Mouse (Mus musculus) spleen, adult 2 months (tissue): ENCODE results near the gene Cdh23. TPM values are rescaled to one million over a fixed set of nuclear protein-coding genes. Genes with fewer than 3 reads are reported as not detected.

Experiments used
- DNase-seq, 2 experiments: peaks; one replicate each; pipeline versions ENCODE4 v3.0.0 to v3.0.0-alpha.2; 2012 to 2021; ENCODE audit warnings: low spot score in 2 of 2, low read depth in 1 of 2
- H3K27ac ChIP-seq: fragments of 200-500 bp; 2 replicates; pipeline ENCODE4 v1.5.1; 2012; ENCODE audit warnings: low read length, inconsistent platforms; ENCODE audit not compliant: insufficient read depth
- H3K27me3 ChIP-seq: fragments of 200-500 bp; 2 replicates; pipeline ENCODE4 v1.6.1; 2012; ENCODE audit warnings: mild to moderate bottlenecking, moderate library complexity, low read length, inconsistent platforms; ENCODE audit not compliant: control insufficient read depth, insufficient read depth
- H3K36me3 ChIP-seq: fragments of 200-500 bp; 2 replicates; pipeline ENCODE4 v1.6.1; 2012; ENCODE audit warnings: mild to moderate bottlenecking, low read length, inconsistent platforms; ENCODE audit not compliant: control insufficient read depth, insufficient read depth
- H3K4me1 ChIP-seq: fragments of 200-500 bp; 2 replicates; pipeline ENCODE4 v1.6.1; 2011; ENCODE audit warnings: inconsistent platforms; ENCODE audit not compliant: control insufficient read depth, insufficient read depth, insufficient read length
- H3K4me3 ChIP-seq: fragments of 200-500 bp; 2 replicates; pipeline ENCODE4 v1.5.1; 2011; ENCODE audit warnings: mild to moderate bottlenecking, inconsistent platforms; ENCODE audit not compliant: insufficient read depth, insufficient read length; ENCODE audit errors: extremely low read depth
- CTCF ChIP-seq: fragments of 200-500 bp; IDR thresholded peaks from 2 replicates; pipeline ENCODE4 v1.5.1; 2011; ENCODE audit warnings: mild to moderate bottlenecking, inconsistent platforms; ENCODE audit not compliant: insufficient read depth, insufficient read length, insufficient replicate concordance; ENCODE audit errors: extremely low read depth
- POLR2A ChIP-seq: fragments of 200-500 bp; IDR thresholded peaks from 2 replicates; pipeline ENCODE4 v1.6.1; 2011; ENCODE audit warnings: low read depth, low read length, inconsistent platforms
- WGBS: fragments of 180-500 bp; shearing (Covaris S2); methylation state at CpG from one replicate; pipeline ENCODE4 v1.1.7; 2018; 5-methylcytosine and 5-hydroxymethylcytosine counted together
- polyA plus RNA-seq: library from polyadenylated mRNA; depleted of rRNA; stranded (reverse); fragments of >200 nt; gene quantifications from 2 replicates; pipeline ENCODE4 v1.2.3, GENCODE M21; 2012

Cdh23 gene
- polyA plus RNA-seq, 1 experiment: 2.7 TPM

- H3K36me3 ChIP-seq: peaks cover 4% of the 10 kb centered on the region; the same call in 1 of the 2 replicates
- H3K4me3 ChIP-seq: no peak overlapping the region
- 36% methylated on average over 8 of the region's 9 CpGs for WGBS
- peaks cover 30% of the 10 kb centered on the region; the same call in 1 of the 2 replicates for H3K4me1 ChIP-seq
- H3K27ac ChIP-seq: no peak overlapping the region
- TF ChIP-seq POLR2A (no peak), CTCF (no peak)
- no peak for DNase-seq
- H3K27me3 ChIP-seq: no peaks in the 10 kb centered on the region
Observed at GRCm38 (mm10) chr10:60737886-60738640, 41.8 kb upstream of the Cdh23 start.

DNA sequence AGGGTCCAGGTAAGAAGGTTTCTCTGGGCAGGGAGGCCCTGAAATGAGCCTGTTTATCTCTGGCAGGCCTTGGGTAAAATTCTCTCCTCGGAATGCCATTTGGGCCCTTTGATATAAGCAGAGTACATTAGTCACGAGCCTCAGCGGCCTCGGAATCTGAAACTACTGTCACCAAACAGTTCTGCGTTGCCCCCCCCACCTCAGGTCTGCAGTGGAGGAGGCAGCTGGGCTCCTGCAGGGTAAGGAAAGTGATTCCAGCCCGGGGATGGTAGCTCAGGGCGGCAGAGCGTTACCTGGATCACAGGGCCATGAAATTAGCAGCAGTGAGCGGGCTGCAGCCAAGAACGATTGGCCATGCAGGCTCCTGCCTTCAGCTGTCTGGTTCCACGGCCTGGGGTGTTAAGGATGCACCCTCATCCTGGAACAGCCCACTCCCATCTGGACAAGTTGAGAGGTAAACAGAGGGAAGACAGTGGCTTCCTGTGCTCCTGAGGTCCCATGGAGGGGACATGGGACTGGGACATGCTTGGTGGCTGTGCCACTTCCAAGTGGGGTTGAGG lies 41.0 kb upstream of the Cdh23 start:
- TF ChIP-seq POLR2A: no peak
- TF ChIP-seq CTCF: no peak
- Histone ChIP-seq H3K36me3 (peaks cover 4% of the 10 kb centered on the region; the same call in 1 of the 2 replicates), H3K4me1 (peaks cover 30% of the 10 kb centered on the region; the same call in 1 of the 2 replicates), H3K4me3 (no peak overlapping the region), H3K27me3 (no peaks in the 10 kb centered on the region), H3K27ac (no peak overlapping the region)
- no peak for DNase-seq
- 86% methylated on average over 11 of the region's 11 CpGs for WGBS

- Histone ChIP-seq H3K27ac (no peak overlapping the region), H3K27me3 (no peaks in the 10 kb centered on the region), H3K4me3 (no peak overlapping the region), H3K36me3 (peaks cover 4% of the 10 kb centered on the region; the same call in 1 of the 2 replicates), H3K4me1 (peaks cover 22% of the 10 kb centered on the region; the same call in 1 of the 2 replicates)
- no peak for DNase-seq
- TF ChIP-seq POLR2A (no peak), CTCF (no peak)
- 100% methylated on average over 1 of the region's 1 CpGs for WGBS
Observed at GRCm38 (mm10) chr10:60735737-60736136, 39.4 kb upstream of the Cdh23 start.

DNA sequence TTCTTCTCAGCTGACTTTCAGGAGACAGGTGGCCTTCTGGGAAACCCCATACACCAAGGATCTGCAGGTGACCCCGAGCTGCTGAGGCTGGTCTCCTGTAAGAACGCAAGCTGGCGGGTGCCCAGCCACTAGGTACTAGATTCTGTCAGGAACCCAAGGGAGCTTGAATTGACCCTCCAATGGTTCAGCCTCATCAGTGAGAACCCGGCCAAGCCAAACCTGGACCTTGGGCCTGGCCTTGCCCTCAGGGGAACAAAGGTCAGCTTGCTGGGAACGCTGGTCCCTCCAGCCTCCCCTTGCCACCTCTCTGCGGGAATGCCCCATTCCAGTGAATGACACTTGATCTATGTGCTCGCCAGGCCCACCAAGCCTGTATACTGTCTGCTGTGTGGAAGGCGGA lies 37.2 kb upstream of the Cdh23 start:
- peaks cover 5% of the 10 kb centered on the region; the same call in 1 of the 2 replicates for H3K4me1 ChIP-seq
- TF ChIP-seq POLR2A (no peak), CTCF (no peak)
- no peak overlapping the region for H3K27ac ChIP-seq
- H3K27me3 ChIP-seq: no peaks in the 10 kb centered on the region
- WGBS: 88% methylated on average over 8 of the region's 8 CpGs
- no peak for DNase-seq
- peaks cover 5% of the 10 kb centered on the region for H3K36me3 ChIP-seq
- H3K4me3 ChIP-seq: no peak overlapping the region

DNA sequence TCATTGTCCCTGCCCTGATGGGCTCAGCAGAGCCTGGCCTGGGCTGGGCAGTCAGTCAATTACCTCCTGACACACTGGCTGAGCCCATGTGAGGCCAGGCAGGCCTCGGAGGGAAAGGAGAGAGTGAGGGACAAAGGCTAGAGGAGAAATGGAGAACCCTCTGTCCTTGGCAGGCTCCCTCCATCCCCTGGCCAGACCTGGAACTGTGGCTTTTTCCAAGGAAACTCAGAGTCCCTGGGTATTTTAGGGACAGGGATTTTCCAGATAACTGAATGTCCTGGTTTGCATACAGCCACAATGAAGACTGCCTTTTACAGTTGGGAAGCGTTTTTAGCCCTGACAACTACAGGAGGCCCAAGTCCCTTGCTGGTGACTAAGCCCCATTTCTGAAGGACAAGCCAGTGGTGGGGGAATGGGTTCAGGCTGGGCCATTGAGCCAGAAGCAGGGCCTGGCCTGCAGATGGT lies 36.1 kb upstream of the Cdh23 start:
- 84% methylated on average over 2 of the region's 2 CpGs for WGBS
- TF ChIP-seq POLR2A (no peak), CTCF (no peak)

DNA sequence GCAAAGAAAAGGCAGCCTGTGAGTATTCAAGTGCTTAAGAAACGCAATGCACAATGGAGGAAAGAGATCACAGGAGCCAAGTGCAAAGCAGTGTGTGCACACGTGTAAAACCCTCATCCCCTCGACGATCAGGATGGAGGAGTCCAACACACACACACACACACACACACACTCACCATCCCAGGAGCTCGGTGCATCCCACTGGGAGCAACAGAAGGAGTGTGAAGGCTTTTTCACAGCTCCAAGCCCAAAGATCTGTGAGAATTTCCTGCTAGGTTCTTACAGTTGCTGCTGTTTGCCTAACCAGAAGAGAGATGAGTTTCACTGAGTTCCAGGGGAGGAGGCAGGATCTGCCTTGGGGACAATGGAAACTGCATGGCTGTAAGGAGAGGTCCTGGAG lies 35.5 kb upstream of the Cdh23 start:
- H3K4me1 ChIP-seq: no peaks in the 10 kb centered on the region
- no peak for DNase-seq
- TF ChIP-seq POLR2A (no peak), CTCF (no peak)
- H3K4me3 ChIP-seq: no peak overlapping the region
- no peaks in the 10 kb centered on the region for H3K27me3 ChIP-seq
- no peak overlapping the region for H3K27ac ChIP-seq
- WGBS: 82% methylated on average over 5 of the region's 5 CpGs
- H3K36me3 ChIP-seq: peaks cover 5% of the 10 kb centered on the region

More for the DNA sequence above, 36.1 kb upstream of the Cdh23 start:
- Histone ChIP-seq H3K36me3 (peaks cover 6% of the 10 kb centered on the region), H3K4me3 (no peak overlapping the region), H3K4me1 (no peaks in the 10 kb centered on the region), H3K27me3 (no peaks in the 10 kb centered on the region), H3K27ac (no peak overlapping the region)
- no peak for DNase-seq
